Mouse (Mus musculus): ENCODE results near the gene Olig1. TPM values are rescaled to one million over a fixed set of nuclear protein-coding genes. Genes with fewer than 3 reads are reported as not detected.

Olig1 gene
- polyA plus RNA-seq, 1 experiment: 0.17 TPM

- no peaks in the 10 kb centered on the region for H3K36me3 ChIP-seq (ENCODE audit: control insufficient read depth, insufficient read depth, low read length)
- DNase-seq: no peak
- no peak within 1 kb of the TSS for H3K27ac ChIP-seq (ENCODE audit: insufficient read depth, low read depth, low read length)
- TF ChIP-seq CTCF (conservative IDR thresholded peaks at IDR 0.05; ENCODE audit: insufficient read depth, insufficient read length, low read depth, low read length) (no peak), POLR2A (IDR thresholded peaks at IDR 0.05; ENCODE audit: low read depth, low read length) (no peak)
- WGBS: 3% methylated on average over 52 of the region's 53 CpGs
- peaks cover 16% of the 10 kb centered on the region for H3K27me3 ChIP-seq (replicated peaks; ENCODE audit: control insufficient read depth, insufficient read depth, low read length)
- H3K4me1 ChIP-seq (ENCODE audit: control insufficient read depth, insufficient read depth, low read length): no peaks in the 10 kb centered on the region
- H3K4me3 ChIP-seq (ENCODE audit: insufficient read depth, low read depth, low read length): no peak within 1 kb of the TSS
Measured at GRCm38 (mm10) chr16:91225233-91226037, 44.1 kb upstream of the Olig1 start, which contains the start of gene Olig2. Olig2 (plus strand) TSS chr16:91225457.

GRCm38 (mm10) chr16:91226038-91226882, 43.3 kb upstream of the Olig1 start:
- Histone ChIP-seq H3K4me3 (ENCODE audit: insufficient read depth, low read depth, low read length) (no peak overlapping the region), H3K27me3 (replicated peaks; ENCODE audit: control insufficient read depth, insufficient read depth, low read length) (peaks cover 13% of the 10 kb centered on the region), H3K36me3 (ENCODE audit: control insufficient read depth, insufficient read depth, low read length) (no peaks in the 10 kb centered on the region), H3K4me1 (ENCODE audit: control insufficient read depth, insufficient read depth, low read length) (no peaks in the 10 kb centered on the region), H3K27ac (ENCODE audit: insufficient read depth, low read depth, low read length) (no peak overlapping the region)
- no peak for DNase-seq
- no peak for TF ChIP-seq CTCF (conservative IDR thresholded peaks at IDR 0.05; ENCODE audit: insufficient read depth, insufficient read length, low read depth, low read length)
- no peak for TF ChIP-seq POLR2A (IDR thresholded peaks at IDR 0.05; ENCODE audit: low read depth, low read length)
- WGBS: 3% methylated on average over 60 of the region's 60 CpGs

- Histone ChIP-seq H3K27ac (ENCODE audit: insufficient read depth, low read depth, low read length) (no peak overlapping the region), H3K4me1 (ENCODE audit: control insufficient read depth, insufficient read depth, low read length) (no peaks in the 10 kb centered on the region), H3K4me3 (ENCODE audit: insufficient read depth, low read depth, low read length) (no peak overlapping the region), H3K36me3 (ENCODE audit: control insufficient read depth, insufficient read depth, low read length) (no peaks in the 10 kb centered on the region), H3K27me3 (replicated peaks; ENCODE audit: control insufficient read depth, insufficient read depth, low read length) (peaks cover 13% of the 10 kb centered on the region)
- 2% methylated on average over 85 of the region's 85 CpGs for WGBS
- TF ChIP-seq CTCF (conservative IDR thresholded peaks at IDR 0.05; ENCODE audit: insufficient read depth, insufficient read length, low read depth, low read length) (no peak), POLR2A (IDR thresholded peaks at IDR 0.05; ENCODE audit: low read depth, low read length) (no peak)
- no peak for DNase-seq
Measured at GRCm38 (mm10) chr16:91226883-91227759, 42.5 kb upstream of the Olig1 start.

DNA sequence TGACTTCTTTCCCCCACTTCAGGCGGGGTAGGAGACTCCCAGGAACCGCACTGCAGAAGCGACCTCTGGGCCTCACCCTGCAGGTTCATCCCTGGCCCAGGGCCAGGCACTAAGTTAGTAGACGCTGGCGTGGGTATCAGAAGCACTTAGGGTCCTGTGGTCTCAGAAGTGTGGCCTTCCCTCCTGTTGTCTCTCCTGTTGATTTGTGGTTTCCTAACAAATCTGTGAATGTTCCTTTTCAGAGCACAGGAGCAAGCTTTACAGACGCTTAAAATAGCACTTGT, 41.9 kb upstream of the Olig1 start:
- no peak for TF ChIP-seq POLR2A (IDR thresholded peaks at IDR 0.05; ENCODE audit: low read depth, low read length)
- TF ChIP-seq CTCF (conservative IDR thresholded peaks at IDR 0.05; ENCODE audit: insufficient read depth, insufficient read length, low read depth, low read length): no peak
- peaks cover 13% of the 10 kb centered on the region for H3K27me3 ChIP-seq (replicated peaks; ENCODE audit: control insufficient read depth, insufficient read depth, low read length)
- 2% methylated on average over 6 of the region's 6 CpGs for WGBS

DNA sequence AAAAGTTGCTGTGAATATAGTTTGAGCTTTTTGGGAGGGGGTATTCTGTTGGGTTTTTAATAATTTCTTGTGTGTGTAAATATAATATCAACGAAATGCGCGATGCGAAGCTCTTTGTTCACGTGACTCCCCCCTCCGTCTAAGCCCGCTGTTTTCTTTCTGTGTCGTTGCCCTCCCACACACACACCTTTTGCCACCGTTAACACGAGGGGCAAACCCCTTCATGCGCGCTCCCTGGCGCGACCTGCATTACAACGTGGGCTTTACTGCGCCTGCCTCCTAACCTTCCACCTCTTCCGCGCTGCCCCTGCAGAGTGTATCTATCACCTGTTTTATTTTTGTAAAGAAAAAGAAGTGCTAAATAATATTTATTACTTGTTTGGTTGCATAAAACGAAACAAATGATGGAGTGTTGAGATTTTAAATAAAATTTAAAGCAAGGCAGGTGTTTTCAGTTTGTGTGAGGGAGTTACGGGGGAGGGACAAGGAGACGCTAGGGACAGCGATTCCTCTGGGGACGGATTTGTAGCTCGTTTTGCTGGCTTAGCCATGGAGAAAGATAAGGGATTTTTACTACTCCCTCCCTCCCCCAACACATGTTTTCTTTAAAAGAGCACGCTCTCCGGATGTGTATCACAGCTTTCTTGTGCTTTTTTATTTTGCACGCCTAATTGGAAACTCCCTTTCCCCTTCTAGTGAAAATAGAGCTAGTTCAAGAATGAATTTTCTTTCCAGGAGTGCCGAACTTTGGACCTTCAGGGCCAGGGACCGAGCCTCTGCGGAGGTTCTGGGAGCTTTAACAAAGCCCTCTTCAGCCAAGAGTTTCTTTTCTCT, 41.1 kb upstream of the Olig1 start:
- no peak for DNase-seq
- 5% methylated on average over 30 of the region's 30 CpGs for WGBS
- H3K4me3 ChIP-seq (ENCODE audit: insufficient read depth, low read depth, low read length): no peak overlapping the region
- no peaks in the 10 kb centered on the region for H3K36me3 ChIP-seq (ENCODE audit: control insufficient read depth, insufficient read depth, low read length)
- H3K27me3 ChIP-seq (replicated peaks; ENCODE audit: control insufficient read depth, insufficient read depth, low read length): peaks cover 11% of the 10 kb centered on the region
- no peak for TF ChIP-seq CTCF (conservative IDR thresholded peaks at IDR 0.05; ENCODE audit: insufficient read depth, insufficient read length, low read depth, low read length)
- no peaks in the 10 kb centered on the region for H3K4me1 ChIP-seq (ENCODE audit: control insufficient read depth, insufficient read depth, low read length)
- no peak overlapping the region for H3K27ac ChIP-seq (ENCODE audit: insufficient read depth, low read depth, low read length)

More for the DNA sequence above, 41.9 kb upstream of the Olig1 start:
- H3K36me3 ChIP-seq (ENCODE audit: control insufficient read depth, insufficient read depth, low read length): no peaks in the 10 kb centered on the region
- no peak overlapping the region for H3K27ac ChIP-seq (ENCODE audit: insufficient read depth, low read depth, low read length)
- H3K4me1 ChIP-seq (ENCODE audit: control insufficient read depth, insufficient read depth, low read length): no peaks in the 10 kb centered on the region
- H3K4me3 ChIP-seq (ENCODE audit: insufficient read depth, low read depth, low read length): no peak overlapping the region
- no peak for DNase-seq

DNA sequence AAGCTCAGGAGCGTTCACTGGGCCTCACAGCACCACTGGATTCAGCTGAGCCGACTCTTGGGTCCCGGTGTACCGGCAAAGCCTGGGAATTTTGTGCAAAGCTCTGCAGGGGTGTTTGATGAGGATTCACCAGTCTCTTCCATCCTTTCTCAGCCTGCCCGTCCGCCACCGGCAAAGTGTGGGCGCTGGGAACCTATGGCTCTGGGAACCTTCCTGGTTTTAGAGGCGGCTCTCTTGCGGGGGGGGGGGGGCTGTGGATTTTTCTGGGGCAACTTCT, 40.6 kb upstream of the Olig1 start:
- H3K27me3 ChIP-seq (replicated peaks; ENCODE audit: control insufficient read depth, insufficient read depth, low read length): peaks cover 11% of the 10 kb centered on the region
- no peak overlapping the region for H3K27ac ChIP-seq (ENCODE audit: insufficient read depth, low read depth, low read length)

More for the DNA sequence above, 40.6 kb upstream of the Olig1 start:
- TF ChIP-seq POLR2A (IDR thresholded peaks at IDR 0.05; ENCODE audit: low read depth, low read length): no peak
- TF ChIP-seq CTCF (conservative IDR thresholded peaks at IDR 0.05; ENCODE audit: insufficient read depth, insufficient read length, low read depth, low read length): no peak
- no peak for DNase-seq
- no peaks in the 10 kb centered on the region for H3K36me3 ChIP-seq (ENCODE audit: control insufficient read depth, insufficient read depth, low read length)
- no peaks in the 10 kb centered on the region for H3K4me1 ChIP-seq (ENCODE audit: control insufficient read depth, insufficient read depth, low read length)
- no peak overlapping the region for H3K4me3 ChIP-seq (ENCODE audit: insufficient read depth, low read depth, low read length)
- 5% methylated on average over 10 of the region's 10 CpGs for WGBS

All from kidney, adult 2 months (tissue).